Mouse (Mus musculus) neutrophil, adult 83 days (primary cell): ENCODE results near the gene Scgb1b10. TPM values are rescaled to one million over a fixed set of nuclear protein-coding genes. Genes with fewer than 3 reads are reported as not detected.

Source experiments
- total RNA-seq, 2 experiments: library from RNA; stranded (reverse); gene quantifications; one replicate each; pipeline ENCODE4 v1.2.4; 2023

The Scgb1b10 gene
- not detected for total RNA-seq

GRCm38 (mm10) chr7:32100553-32100952 is at the start of gene Scgb1b10:
Gene Scgb1b10, plus strand, starts transcription at chr7:32100853.

Other genes with a start within 250 kb of the Scgb1b10 start
- not detected for gene Scgb2b11, start 110.3 kb downstream of the Scgb1b10 start, total RNA-seq
- gene Scgb1b11, start 122.0 kb downstream of the Scgb1b10 start, total RNA-seq = not detected
- not detected for gene Scgb2b12, start 226.4 kb downstream of the Scgb1b10 start, total RNA-seq
- not detected for gene Scgb1b12, start 233.3 kb downstream of the Scgb1b10 start, total RNA-seq